Mouse (Mus musculus) kidney, postnatal 0 days (tissue): ENCODE results near the gene Lonrf2. TPM values are rescaled to one million over a fixed set of nuclear protein-coding genes. Genes with fewer than 3 reads are reported as not detected.
A peak's percentile ranks its signal among the peaks of the same experiment; 100 is the strongest.

ENCODE experiments used
- ATAC-seq: fragments of 200-750 bp; cut with Nextera tagmentation; replicated peaks from 2 replicates; pipeline ENCODE4 v1.8.0; 2017; ENCODE audit warnings: low read depth, moderate number of reproducible peaks, moderate TSS enrichment, moderate library complexity; ENCODE audit not compliant: low FRiP score
- DNase-seq: peaks from one replicate; pipeline ENCODE4 v3.0.0-alpha.2; 2016; ENCODE audit warnings: low spot score
- H3K27ac ChIP-seq: fragments of 300-500 bp; sonication (generic); 2 replicates; pipeline ENCODE4 v1.5.1; 2014; ENCODE audit warnings: mild to moderate bottlenecking
- H3K27me3 ChIP-seq: fragments of 300-500 bp; sonication (generic); 2 replicates; pipeline ENCODE4 v1.6.1; 2014; ENCODE audit warnings: low read length, mixed read lengths; ENCODE audit not compliant: insufficient read depth
- H3K36me3 ChIP-seq: fragments of 300-500 bp; sonication (generic); 2 replicates; pipeline ENCODE4 v1.6.1; 2014; ENCODE audit warnings: low read length, mixed read lengths; ENCODE audit not compliant: insufficient read depth
- H3K4me1 ChIP-seq: fragments of 300-500 bp; sonication (generic); replicated peaks from 2 replicates; pipeline ENCODE4 v1.6.1; 2014; ENCODE audit warnings: antibody characterized with exemption, low read length, mixed read lengths; ENCODE audit not compliant: insufficient read depth
- H3K4me2 ChIP-seq: fragments of 300-500 bp; sonication (generic); 2 replicates; pipeline ENCODE4 v1.6.1; 2014; ENCODE audit warnings: mild to moderate bottlenecking, low read length, moderate library complexity, mixed read lengths
- H3K4me3 ChIP-seq: fragments of 300-500 bp; sonication (generic); replicated peaks from 2 replicates; pipeline ENCODE4 v1.5.1; 2014; ENCODE audit warnings: low read depth, low read length
- H3K9ac ChIP-seq: fragments of 300-500 bp; sonication (generic); 2 replicates; pipeline ENCODE4 v1.6.1; 2014; ENCODE audit warnings: low read depth, low read length
- H3K9me3 ChIP-seq: fragments of 300-500 bp; sonication (generic); replicated peaks from 2 replicates; pipeline ENCODE4 v1.6.1; 2016; ENCODE audit warnings: low read length, inconsistent platforms, mixed read lengths
- CTCF ChIP-seq: IDR thresholded peaks from 2 replicates; pipeline ENCODE4 v1.5.1; 2016; ENCODE audit warnings: antibody characterized with exemption, low read depth, mild to moderate bottlenecking, moderate library complexity
- WGBS: fragments of 180-500 bp; shearing (Covaris S2); extraction: QIAGEN DNeasy Blood & Tissue Kit; methylation state at CpG from one replicate; pipeline ENCODE4 v1.1.7; 2014; 5-methylcytosine and 5-hydroxymethylcytosine counted together
- polyA plus RNA-seq: library from polyadenylated mRNA; unstranded; fragments of >200 nt; fragmentation: Nextera tagmentation; extraction: Ambion mirVana; gene quantifications from 2 replicates; pipeline ENCODE4 v1.2.1, GENCODE M21; 2015

The Lonrf2 gene
- polyA plus RNA-seq, 1 experiment from 2014 or later: 0.82 TPM

- Histone ChIP-seq H3K4me2 (no peak overlapping the region), H3K27ac (no peak overlapping the region), H3K36me3 (no peaks in the 10 kb centered on the region), H3K4me3 (no peak overlapping the region), H3K27me3 (no peaks in the 10 kb centered on the region), H3K9me3 (no peaks in the 10 kb centered on the region), H3K9ac (no peak overlapping the region), H3K4me1 (no peaks in the 10 kb centered on the region)
- TF ChIP-seq CTCF: no peak
- WGBS: 39% methylated on average over 11 of the region's 11 CpGs
- DNase-seq: no peak
- ATAC-seq: no peak
Measured at GRCm38 (mm10) chr1:38847975-38848374, 11.5 kb upstream of the Lonrf2 start.

- Histone ChIP-seq H3K9me3 (no peaks in the 10 kb centered on the region), H3K27ac (no peak overlapping the region), H3K4me2 (no peak overlapping the region), H3K9ac (no peak overlapping the region), H3K4me3 (no peak overlapping the region), H3K4me1 (no peaks in the 10 kb centered on the region), H3K27me3 (no peaks in the 10 kb centered on the region), H3K36me3 (no peaks in the 10 kb centered on the region)
- ATAC-seq (no peak), DNase-seq (no peak)
- 59% methylated on average over 4 of the region's 4 CpGs for WGBS
- no peak for TF ChIP-seq CTCF
Measured at GRCm38 (mm10) chr1:38843275-38843674, 6.8 kb upstream of the Lonrf2 start.

- H3K27ac ChIP-seq: no peak overlapping the region
- DNase-seq (no peak), ATAC-seq (no peak)
- no peak overlapping the region for H3K9ac ChIP-seq
- H3K36me3 ChIP-seq: no peaks in the 10 kb centered on the region
- H3K9me3 ChIP-seq: no peaks in the 10 kb centered on the region
- H3K27me3 ChIP-seq: no peaks in the 10 kb centered on the region
- H3K4me3 ChIP-seq: no peak overlapping the region
- no peak for TF ChIP-seq CTCF
- H3K4me1 ChIP-seq: no peaks in the 10 kb centered on the region
- 80% methylated on average over 1 of the region's 1 CpGs for WGBS
- no peak overlapping the region for H3K4me2 ChIP-seq
Measured at GRCm38 (mm10) chr1:38842861-38843260, 6.3 kb upstream of the Lonrf2 start.

- Histone ChIP-seq H3K4me1 (peaks cover 5% of the 10 kb centered on the region; the same call in 1 of the 2 replicates), H3K4me3 (no peak overlapping the region), H3K9me3 (no peaks in the 10 kb centered on the region), H3K27ac (no peak overlapping the region), H3K36me3 (no peaks in the 10 kb centered on the region), H3K27me3 (0 out of 2 replicates have a peak, but pooled peaks cover 8% of the 10 kb centered on the region), H3K9ac (no peak overlapping the region), H3K4me2 (no peak overlapping the region)
- no peak for DNase-seq
- WGBS: 31% methylated on average over 1 of the region's 1 CpGs
- ATAC-seq: no peak
- no peak for TF ChIP-seq CTCF
Measured at GRCm38 (mm10) chr1:38839944-38840343, 3.4 kb upstream of the Lonrf2 start.

- H3K27ac ChIP-seq: no peak overlapping the region
- H3K4me2 ChIP-seq: peak overlapping the region; percentile 98
- H3K9ac ChIP-seq: peak overlapping the region; percentile 65
- H3K27me3 ChIP-seq: 0 out of 2 replicates have a peak, but pooled peaks cover 8% of the 10 kb centered on the region
- DNase-seq (peak; percentile 46), ATAC-seq (peak; percentile 76)
- peak overlapping the region; percentile 59 for H3K4me3 ChIP-seq
- no peaks in the 10 kb centered on the region for H3K9me3 ChIP-seq
- no peaks in the 10 kb centered on the region for H3K36me3 ChIP-seq
- TF ChIP-seq CTCF: no peak
- peaks cover 5% of the 10 kb centered on the region; the same call in 1 of the 2 replicates for H3K4me1 ChIP-seq
- WGBS: 1% methylated on average over 93 of the region's 103 CpGs
Measured at GRCm38 (mm10) chr1:38835568-38836476, 689 bp downstream of the Lonrf2 start.

- Histone ChIP-seq H3K27ac (no peak overlapping the region), H3K36me3 (no peaks in the 10 kb centered on the region), H3K4me2 (no peak overlapping the region), H3K4me3 (no peak overlapping the region), H3K9ac (no peak overlapping the region), H3K4me1 (peaks cover 5% of the 10 kb centered on the region; the same call in 1 of the 2 replicates), H3K9me3 (no peaks in the 10 kb centered on the region), H3K27me3 (0 out of 2 replicates have a peak, but pooled peaks cover 8% of the 10 kb centered on the region)
- TF ChIP-seq CTCF: peak; percentile 61
- ATAC-seq (no peak), DNase-seq (peak; percentile 41)
- 42% methylated on average over 3 of the region's 3 CpGs for WGBS
Measured at GRCm38 (mm10) chr1:38834899-38835298, 1.6 kb downstream of the Lonrf2 start.
